Mouse (Mus musculus): ENCODE data around the gene Ciart. TPM values are rescaled to one million over a fixed set of nuclear protein-coding genes. Genes with fewer than 3 reads are reported as not detected.
A peak's percentile ranks its signal among the peaks of the same experiment; 100 is the strongest.
"Not testable (repeated sequence)": the region's sequence is repeated elsewhere in the genome, so short reads cannot be mapped to it uniquely, and the experiment has no call there.

The Ciart gene
- total RNA-seq, 2 experiments from 2014 or later = 1.0 to 1.6 TPM

DNA sequence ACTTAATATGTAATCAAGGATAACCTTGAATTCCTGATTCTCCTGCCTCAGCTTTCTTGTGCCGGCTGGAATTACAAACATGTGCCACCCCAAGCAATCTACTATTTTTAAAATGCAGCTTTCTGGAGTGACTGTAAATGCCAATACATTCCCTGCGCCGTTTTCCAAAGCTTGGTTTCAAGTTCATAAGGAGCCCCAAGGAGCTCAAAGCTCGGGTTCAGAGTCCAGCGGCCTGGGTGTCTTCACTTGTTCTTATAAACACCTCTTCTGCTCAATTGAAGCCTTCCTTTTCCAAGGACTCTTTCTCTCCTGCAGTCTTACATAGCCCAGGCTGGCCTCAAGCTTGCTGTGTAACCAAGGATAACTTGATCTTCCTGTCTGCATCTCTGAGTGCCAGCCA is 16.0 kb downstream of the Ciart start:
- no peak for ATAC-seq (ENCODE audit: poor library complexity, severe bottlenecking)

DNA sequence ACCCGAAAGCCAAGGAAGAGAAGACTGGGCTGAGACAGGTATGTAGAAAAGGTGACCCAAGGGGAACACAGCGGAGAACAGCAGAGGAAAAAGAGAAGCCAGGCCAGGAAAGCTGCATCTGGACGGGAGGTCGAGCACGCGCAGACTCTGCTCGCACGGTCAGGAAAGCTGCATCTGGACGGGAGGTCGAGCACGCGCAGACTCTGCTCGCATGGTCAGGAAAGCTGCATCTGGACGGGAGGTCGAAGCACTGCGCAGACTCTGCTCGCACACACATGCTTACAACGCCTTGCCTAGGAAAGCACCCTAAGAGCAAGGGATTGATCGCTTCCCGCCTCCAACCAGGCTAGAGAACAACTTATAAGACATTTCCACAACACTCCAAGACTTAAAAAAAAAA is 16.5 kb downstream of the Ciart start:
- ATAC-seq (ENCODE audit: poor library complexity, severe bottlenecking) = no peak

DNA sequence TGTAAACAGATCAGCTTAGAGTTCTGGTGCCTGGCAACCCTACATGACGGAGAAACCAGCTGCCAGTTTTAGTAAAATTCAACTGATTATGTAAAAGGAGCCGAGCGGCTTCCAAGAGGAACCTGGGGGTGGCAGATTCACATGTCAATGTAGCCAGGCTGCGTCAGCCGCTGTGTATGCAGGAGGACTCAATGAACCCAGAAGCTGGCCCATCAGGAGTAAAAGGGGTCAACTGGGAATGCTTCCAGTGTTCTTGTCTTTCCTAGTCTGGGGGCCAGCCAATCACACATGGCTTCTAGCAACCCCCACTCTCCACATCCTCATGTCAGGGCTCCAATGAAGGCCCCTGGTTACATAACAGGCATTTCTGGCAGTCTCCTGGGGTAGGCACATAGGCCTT is 17.0 kb downstream of the Ciart start:
- no peak for ATAC-seq (ENCODE audit: poor library complexity, severe bottlenecking)

DNA sequence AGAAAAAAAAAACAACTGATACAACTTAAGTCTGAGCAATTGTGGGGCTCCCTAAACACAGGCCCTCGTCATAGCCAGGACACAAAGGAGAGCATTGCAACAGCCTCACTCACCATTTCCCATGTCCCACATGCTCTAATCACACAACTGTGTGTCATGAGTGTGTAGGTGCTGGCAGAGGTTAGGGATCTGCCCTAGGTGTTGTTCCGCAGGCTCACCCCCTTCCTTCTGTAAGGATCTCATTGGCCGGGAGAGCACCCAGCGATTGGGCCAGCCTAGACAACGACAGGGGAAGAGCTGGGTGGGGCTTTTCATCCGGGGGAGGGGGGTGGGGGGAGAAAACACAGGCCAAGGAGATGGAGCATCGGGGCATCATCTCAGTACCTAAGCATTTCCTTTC is 18.5 kb downstream of the Ciart start:
- no peak for ATAC-seq (ENCODE audit: poor library complexity, severe bottlenecking)

DNA sequence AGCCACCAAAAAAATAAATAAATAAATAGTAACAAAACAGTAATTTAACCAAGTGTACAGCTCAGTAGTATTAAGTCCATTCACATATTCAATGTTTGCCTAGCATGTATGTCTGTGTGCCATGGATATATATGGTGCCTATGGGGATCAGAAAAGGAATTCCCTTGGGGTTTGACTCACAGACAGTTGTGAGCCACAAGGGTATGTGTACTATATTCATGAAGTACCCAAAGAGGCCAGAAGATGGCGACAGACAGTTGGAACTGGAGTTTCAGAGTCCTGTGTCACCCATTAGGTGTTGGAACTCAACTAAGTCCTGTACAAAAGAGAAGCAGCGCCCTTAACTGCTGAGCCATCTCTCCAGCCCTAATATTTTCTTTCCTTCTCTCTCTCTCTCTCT is 20.3 kb downstream of the Ciart start:
- peak; percentile 98 for ATAC-seq (ENCODE audit: poor library complexity, severe bottlenecking)

DNA sequence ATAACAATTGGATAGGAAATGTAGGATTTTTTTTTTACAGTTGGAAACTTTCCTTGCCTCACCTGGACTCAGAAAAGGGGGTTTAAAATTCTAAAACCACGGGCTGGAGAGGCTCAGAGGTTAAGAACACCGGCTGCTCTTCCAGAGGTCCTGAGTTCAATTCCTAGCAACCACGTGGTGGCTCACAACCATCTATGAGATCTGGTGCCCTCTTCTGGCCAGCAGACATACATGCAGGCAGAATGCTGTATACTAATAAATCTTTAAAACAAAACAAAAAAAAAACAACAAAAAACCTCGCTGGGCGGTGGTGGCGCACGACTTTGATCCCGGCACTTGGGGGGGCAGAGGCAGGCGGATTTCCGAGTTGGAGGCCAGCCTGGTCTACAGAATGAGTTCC is 20.8 kb downstream of the Ciart start:
- no peak for ATAC-seq (ENCODE audit: poor library complexity, severe bottlenecking)

DNA sequence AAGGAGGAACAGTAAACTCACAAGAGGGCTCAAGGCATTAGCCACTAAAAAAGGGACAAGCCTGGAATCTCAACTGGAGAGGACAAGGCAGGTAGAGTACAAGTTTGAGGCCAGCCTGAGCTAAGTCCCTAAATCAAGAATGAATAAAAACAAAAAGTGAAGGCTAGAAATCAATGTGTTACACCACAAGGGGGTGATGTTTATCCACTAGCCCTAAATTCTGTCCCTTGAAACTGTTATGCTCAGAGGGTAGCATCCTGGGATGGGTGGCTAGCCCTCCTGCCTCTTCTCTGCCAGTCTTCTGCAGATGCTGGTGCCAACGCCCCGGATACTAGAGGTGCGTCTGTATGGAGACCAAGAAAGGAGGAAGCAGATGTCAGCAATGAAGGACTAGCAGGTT is 21.7 kb downstream of the Ciart start:
- no peak for ATAC-seq (ENCODE audit: poor library complexity, severe bottlenecking)

DNA sequence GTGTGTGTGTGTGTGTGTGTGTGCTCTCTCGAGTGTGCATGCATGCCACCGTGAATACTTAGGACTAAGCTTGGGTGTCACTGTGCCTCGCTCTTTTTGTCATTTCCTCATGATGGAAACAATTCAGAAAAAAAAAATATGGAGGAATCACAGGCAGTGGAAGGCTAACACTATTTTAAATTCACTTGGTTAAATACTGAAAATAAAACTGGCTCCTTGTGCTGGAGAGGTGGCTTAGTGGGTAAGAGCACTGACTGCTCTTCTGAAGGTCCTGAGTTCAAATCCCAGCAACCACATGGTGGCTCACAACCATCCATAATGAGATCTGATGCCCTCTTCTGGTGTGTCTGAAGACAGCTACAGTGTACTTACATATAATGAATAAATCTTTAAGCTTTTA is 23.8 kb downstream of the Ciart start:
- ATAC-seq (ENCODE audit: poor library complexity, severe bottlenecking) = not testable (repeated sequence)

DNA sequence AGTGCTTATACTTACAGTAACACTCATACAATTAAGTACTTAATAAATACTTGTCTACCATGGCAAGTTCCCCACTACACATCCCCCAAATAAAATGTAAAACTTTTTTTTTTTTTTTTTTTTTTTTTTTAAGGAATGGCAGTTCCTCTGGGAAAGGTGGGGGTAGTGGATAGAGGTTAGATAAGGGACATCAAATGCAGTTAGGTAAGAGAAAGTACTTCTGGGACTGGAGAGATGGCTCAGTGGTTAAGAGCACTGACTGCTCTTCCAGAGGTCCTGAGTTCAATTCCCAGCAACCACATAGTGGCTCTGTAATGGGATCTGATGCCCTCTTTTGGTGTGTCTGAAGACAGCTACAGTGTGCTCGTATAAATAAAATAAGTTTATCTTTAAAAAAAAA is 25.0 kb downstream of the Ciart start:
- not testable (repeated sequence) for ATAC-seq (ENCODE audit: poor library complexity, severe bottlenecking)

DNA sequence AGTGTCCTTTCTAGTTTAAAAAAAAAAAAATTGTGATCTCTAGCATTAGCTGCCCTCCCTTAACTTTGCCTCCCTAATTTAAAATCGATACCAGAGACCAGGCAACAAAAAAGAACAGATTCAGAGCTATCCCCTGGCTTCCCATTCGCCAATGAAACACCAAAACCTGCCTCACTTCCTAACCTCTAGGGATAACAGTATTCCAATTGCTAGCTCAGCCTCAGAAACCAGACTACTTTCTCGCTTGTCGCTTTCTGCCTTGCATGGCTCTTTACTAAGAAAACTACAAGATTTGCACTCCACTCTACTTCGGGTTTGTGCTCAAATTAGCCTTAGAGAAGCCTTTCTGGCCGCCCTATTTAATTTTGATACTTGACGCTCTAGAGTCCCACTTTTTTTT is 25.9 kb downstream of the Ciart start:
- ATAC-seq (ENCODE audit: poor library complexity, severe bottlenecking) = 0 out of 2 replicates have a peak, but pooled peaks have one; percentile 2

DNA sequence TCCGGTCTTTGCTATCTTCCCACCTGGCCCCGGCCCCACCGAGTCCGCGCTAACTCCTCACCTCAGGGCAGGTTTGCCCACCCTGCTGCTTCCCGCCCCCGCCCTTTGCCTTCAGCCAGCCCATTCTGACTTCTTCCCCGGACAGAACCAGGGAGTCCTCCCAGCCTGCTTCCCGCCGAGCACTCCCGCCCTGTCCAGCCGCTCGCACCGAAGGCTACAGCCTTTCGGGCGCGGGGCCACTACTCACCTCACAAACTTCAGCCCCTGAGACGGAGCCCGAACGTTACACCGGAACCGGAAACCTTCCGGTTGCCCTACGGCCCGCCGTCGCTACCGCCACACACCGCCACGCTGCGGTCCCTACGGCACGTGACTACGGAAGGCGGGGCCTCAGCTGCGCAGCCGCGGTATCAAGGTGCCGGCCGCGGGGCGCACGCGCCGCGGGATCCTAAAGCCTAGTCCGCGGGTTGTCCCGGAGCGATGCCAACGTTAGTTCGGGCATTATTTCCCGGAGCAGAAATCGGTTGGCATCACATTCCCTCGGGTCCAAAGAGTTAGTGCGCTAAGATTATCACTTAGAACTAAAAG is 26.5 kb downstream of the Ciart start, which contains the start of gene Prpf3:
Gene Prpf3 (minus strand): TSS at position 384 of the 588 bp plus-strand sequence.
- peak; percentile 100 for ATAC-seq (ENCODE audit: poor library complexity, severe bottlenecking)

DNA sequence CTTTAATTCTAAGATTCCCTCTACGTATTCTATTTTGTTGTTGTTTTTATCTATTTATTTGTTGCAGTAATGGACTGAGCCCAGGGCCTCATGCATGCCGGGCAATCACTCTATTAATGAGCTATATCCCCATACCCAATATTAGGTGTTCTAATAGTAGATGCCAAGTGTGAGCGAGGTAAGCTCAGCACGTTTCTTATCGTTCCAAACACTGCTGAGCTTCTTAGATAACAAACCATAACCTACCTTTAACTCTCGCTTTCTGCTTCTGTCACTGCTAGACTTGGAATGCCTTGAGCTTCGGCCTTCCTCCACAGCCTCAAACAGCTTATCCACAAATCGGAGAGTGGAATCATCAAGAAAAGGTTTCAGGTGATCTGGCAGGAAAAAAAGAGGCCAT is 30.7 kb downstream of the Ciart start:
- ATAC-seq (ENCODE audit: poor library complexity, severe bottlenecking) = no peak

DNA sequence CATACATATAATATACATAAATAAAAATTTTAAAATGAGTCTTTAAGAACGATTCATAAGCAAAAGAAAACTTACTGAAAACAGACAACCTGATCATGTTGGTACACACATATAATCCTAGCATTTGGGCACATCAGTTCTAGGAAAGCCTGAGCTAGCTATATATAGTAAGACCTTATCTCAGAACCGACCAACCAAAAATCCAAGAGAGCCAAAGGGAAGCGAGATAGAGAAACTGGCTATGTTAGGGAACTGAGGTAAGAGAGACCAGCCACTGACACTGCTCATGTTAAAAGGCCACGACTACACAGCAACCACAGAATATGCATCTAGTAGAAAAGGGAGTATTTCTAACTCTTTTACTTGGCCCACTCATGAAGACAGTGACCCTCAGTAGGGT is 31.4 kb downstream of the Ciart start:
- no peak for ATAC-seq (ENCODE audit: poor library complexity, severe bottlenecking)

DNA sequence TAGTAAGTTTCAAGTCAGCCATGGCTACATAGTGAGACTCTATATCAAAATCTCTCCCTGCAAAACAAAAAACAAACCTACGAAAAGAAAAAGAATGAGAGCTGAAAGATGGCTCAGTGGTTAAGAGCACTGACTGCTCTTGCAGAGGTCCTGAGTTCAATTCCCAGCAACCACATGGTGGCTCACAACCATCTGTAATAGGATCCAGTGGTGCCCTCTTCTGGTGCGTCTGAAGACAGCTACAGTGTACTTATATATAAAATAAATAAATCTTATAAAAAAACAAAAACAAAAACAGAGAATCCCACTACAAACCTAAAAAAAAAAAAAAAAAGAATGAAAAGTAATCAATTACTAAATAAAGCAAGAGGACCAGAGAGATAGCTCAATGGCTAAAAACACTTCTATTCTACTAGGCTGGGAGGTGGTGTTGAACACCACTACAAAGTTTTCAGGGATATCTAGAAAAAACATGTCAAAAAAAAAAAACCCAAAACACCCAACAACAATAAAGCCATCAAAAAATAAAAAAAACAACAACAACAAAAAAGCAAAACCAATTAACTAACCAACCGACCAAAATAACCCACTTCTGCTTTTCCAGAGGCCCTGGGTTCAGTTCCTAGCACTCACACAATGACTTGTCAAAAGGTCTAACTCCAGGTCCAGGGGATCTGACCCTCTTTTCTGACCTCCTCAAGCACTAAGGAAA is 39.4 kb downstream of the Ciart start:
- no peak for ATAC-seq (ENCODE audit: poor library complexity, severe bottlenecking)

DNA sequence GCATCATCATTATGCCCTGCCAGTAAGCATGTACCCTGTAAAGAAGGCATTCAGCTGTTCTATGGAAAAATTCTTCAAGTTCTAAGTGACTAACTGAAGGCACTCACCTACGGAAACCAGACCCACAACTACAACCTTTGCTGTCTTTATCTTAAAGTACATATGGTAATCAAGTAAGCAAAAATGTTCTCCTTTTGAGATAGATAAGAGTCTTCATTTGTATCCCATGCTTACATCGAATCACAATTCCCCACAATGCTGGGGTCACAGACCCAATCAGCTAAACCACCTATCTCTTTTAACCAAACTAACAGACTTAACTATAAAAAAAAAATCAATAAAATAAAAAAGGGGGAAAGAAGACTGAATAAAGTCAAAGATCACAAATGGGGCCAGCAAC is 42.8 kb downstream of the Ciart start:
- ATAC-seq (ENCODE audit: poor library complexity, severe bottlenecking) = no peak

DNA sequence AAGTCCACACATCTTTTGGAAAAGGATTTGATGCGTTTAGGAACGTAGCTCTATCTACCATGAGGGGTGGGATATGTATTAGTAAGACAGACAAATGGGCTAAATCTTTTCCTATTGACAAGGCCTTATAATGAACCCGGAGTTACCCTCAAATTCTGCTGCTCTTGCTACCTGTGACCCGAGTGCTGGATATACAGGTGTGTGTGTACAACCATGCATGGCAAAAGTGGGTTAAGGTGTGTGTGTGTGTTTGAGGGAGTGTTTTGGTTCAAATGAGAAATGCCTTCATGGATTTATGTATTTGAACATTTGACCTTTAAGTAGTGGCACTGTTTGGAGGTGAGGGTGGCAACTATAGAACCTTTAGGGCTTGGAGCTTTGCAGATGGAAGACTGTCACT is 53.0 kb downstream of the Ciart start:
- ATAC-seq (ENCODE audit: poor library complexity, severe bottlenecking) = no peak

Other genes starting within 250 kb of the Ciart start
- gene Mcl1, start 223.5 kb downstream of the Ciart start, total RNA-seq (2015) = 440 and 463 TPM in 2 replicates
- 327 and 343 TPM in 2 replicates for gene Mcl1, start 223.5 kb downstream of the Ciart start, total RNA-seq (2017)
- gene Adamtsl4, start 194.3 kb downstream of the Ciart start, total RNA-seq (2015) = 0.85 and 1.3 TPM in 2 replicates
- 0.59 and 0.77 TPM in 2 replicates for gene Adamtsl4, start 194.3 kb downstream of the Ciart start, total RNA-seq (2017)
- gene Ecm1, start 142.7 kb downstream of the Ciart start, total RNA-seq (2015) = 3.6 and 7.3 TPM in 2 replicates
- gene Ecm1, start 142.7 kb downstream of the Ciart start, total RNA-seq (2017) = 1.0 and 1.9 TPM in 2 replicates
- 10.2 and 10.7 TPM in 2 replicates for gene Tars2, start 122.0 kb downstream of the Ciart start, total RNA-seq (2015)
- gene Tars2, start 122.0 kb downstream of the Ciart start, total RNA-seq (2017) = 14.4 and 15.0 TPM in 2 replicates
- 51.6 and 57.0 TPM in 2 replicates for gene Rprd2, start 63.4 kb downstream of the Ciart start, total RNA-seq (2015)
- gene Rprd2, start 63.4 kb downstream of the Ciart start, total RNA-seq (2017) = 17.9 and 26.9 TPM in 2 replicates
- gene Prpf3, start 26.4 kb downstream of the Ciart start, total RNA-seq (2015) = 27.3 and 29.1 TPM in 2 replicates
- gene Prpf3, start 26.4 kb downstream of the Ciart start, total RNA-seq (2017) = 15.7 and 25.9 TPM in 2 replicates
- 143 and 165 TPM in 2 replicates for gene Mrps21, start 10.7 kb downstream of the Ciart start, total RNA-seq (2015)
- gene Mrps21, start 10.7 kb downstream of the Ciart start, total RNA-seq (2017) = 333 and 410 TPM in 2 replicates
- 88.2 and 97.9 TPM in 2 replicates for gene BC028528, start 9.8 kb upstream of the Ciart start, total RNA-seq (2015)
- gene BC028528, start 9.8 kb upstream of the Ciart start, total RNA-seq (2017) = 114 and 117 TPM in 2 replicates
- 28.3 and 31.4 TPM in 2 replicates for gene Aph1a, start 11.7 kb upstream of the Ciart start, total RNA-seq (2015)
- 38.9 and 39.2 TPM in 2 replicates for gene Aph1a, start 11.7 kb upstream of the Ciart start, total RNA-seq (2017)
- not detected in 2 replicates for gene Car14, start 22.4 kb upstream of the Ciart start, total RNA-seq (2015)
- not detected in 2 replicates for gene Car14, start 22.4 kb upstream of the Ciart start, total RNA-seq (2017)
- 88.7 and 117 TPM in 2 replicates for gene Anp32e, start 47.0 kb upstream of the Ciart start, total RNA-seq (2015)
- 250 and 285 TPM in 2 replicates for gene Anp32e, start 47.0 kb upstream of the Ciart start, total RNA-seq (2017)
- 116 and 124 TPM in 2 replicates for gene Plekho1, start 113.8 kb upstream of the Ciart start, total RNA-seq (2015)
- 104 and 119 TPM in 2 replicates for gene Plekho1, start 113.8 kb upstream of the Ciart start, total RNA-seq (2017)
- 23.8 and 31.2 TPM in 2 replicates for gene Vps45, start 176.2 kb upstream of the Ciart start, total RNA-seq (2015)
- gene Vps45, start 176.2 kb upstream of the Ciart start, total RNA-seq (2017) = 9.5 and 11.6 TPM in 2 replicates
- 1.2 and 1.3 TPM in 2 replicates for gene Otud7b, start 222.3 kb upstream of the Ciart start, total RNA-seq (2015)
- gene Otud7b, start 222.3 kb upstream of the Ciart start, total RNA-seq (2017) = 3.1 and 4.8 TPM in 2 replicates

All from megakaryocyte, adult 5-6 weeks (primary cell).